ENCODE assay signal across 9 mouse cellular contexts in the genomic region with DNA sequence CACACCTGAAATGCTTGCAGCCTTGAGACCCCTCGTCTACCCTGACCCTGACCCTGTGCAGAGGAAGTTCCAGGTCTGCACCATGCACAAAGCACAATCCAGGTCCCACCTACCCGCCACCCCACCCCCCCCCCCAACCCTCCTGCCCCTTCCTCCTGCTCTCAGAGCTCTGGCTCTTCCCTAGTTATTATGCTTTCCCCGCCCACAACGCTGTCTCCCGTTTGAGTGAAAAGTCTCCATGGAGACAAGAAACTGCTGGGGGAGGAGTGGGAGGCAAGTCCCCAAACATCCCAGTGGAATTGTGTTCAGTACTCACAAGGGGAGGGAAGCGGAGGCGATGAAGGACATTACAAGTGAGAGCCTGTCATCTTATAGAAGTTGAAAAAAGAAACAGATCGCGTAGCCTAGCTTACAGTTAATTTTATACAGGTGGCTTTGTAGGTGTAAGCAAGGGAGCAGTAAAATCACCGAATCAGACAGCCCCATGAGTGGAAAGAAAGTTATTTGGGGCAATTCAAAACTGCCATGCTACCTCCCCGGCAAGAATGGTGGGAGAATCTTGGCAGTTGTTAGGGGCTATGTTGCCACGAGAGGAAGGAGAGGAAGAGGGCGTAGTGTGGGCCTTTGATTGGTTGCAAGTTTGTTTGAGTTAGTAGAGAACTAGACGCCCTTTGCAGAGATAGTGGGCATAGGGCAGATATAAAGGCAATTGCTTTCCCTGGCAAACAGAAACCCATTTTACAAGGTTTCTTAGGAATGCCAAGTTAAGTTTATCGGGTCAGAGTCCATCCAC. TPM values are rescaled to one million over a fixed set of nuclear protein-coding genes. Genes with fewer than 3 reads are reported as not detected.
A peak's percentile ranks its signal among the peaks of the same experiment; 100 is the strongest.
DNase-seq lines count a peak whose midpoint lies in the region; ATAC-seq and TF ChIP-seq lines count a peak whose summit lies in the region.
"Had no signal": no experiment of that assay in that cellular context is flagged by ENCODE, and none has a peak within 500 bp of the region (broad histone marks: within the 10 kb centered on the region; RNA-seq: fewer than 3 reads in every experiment).

No protein-coding gene starts in this region.

- no peak for TF ChIP-seq CTCF in hindbrain, postnatal 0 days (IDR thresholded peaks at IDR 0.05; ENCODE audit: low read depth)

- no peak overlapping the region for H3K4me3 ChIP-seq in embryonic facial prominence, embryonic 14.5 days (ENCODE audit: low read depth, low read length)
- H3K4me3 ChIP-seq in hindbrain, postnatal 0 days (ENCODE audit: low read length): peak overlapping the region; percentile 18
- peak overlapping the region; percentile 19 for H3K4me3 ChIP-seq in limb, embryonic 12.5 days (replicated peaks)
- H3K4me3 ChIP-seq: myocyte had no signal

- no peaks in the 10 kb centered on the region for H3K27me3 ChIP-seq in embryonic facial prominence, embryonic 14.5 days (replicated peaks; ENCODE audit: control insufficient read depth, insufficient read depth, low read length)
- no peaks in the 10 kb centered on the region for H3K27me3 ChIP-seq in hindbrain, postnatal 0 days (ENCODE audit: insufficient read depth, low read length)
- H3K27me3 ChIP-seq in limb, embryonic 12.5 days: no peaks in the 10 kb centered on the region

- H3K27ac ChIP-seq in embryonic facial prominence, embryonic 14.5 days (replicated peaks; ENCODE audit: low read depth, low read length): no peak overlapping the region
- no peak overlapping the region for H3K27ac ChIP-seq in hindbrain, postnatal 0 days
- no peak overlapping the region for H3K27ac ChIP-seq in limb, embryonic 12.5 days

- ATAC-seq in cerebellum, adult (ENCODE audit: insufficient number of reproducible peaks, low FRiP score, low TSS enrichment): no peak
- ATAC-seq in embryonic facial prominence, embryonic 14.5 days (ENCODE audit: low read depth): peak; percentile 72
- peak; percentile 49; the same call in 1 of the 2 replicates for ATAC-seq in hindbrain, postnatal 0 days
- peak; percentile 56; the same call in 1 of the 2 replicates for ATAC-seq in limb, embryonic 12.5 days (ENCODE audit: insufficient number of reproducible peaks, insufficient read depth, low FRiP score, low TSS enrichment, low read depth)
- ATAC-seq in megakaryocyte-erythroid progenitor cell, adult 5-6 weeks (replicated peaks; ENCODE audit: low FRiP score, low TSS enrichment, poor library complexity, severe bottlenecking): no peak

- WGBS in embryonic facial prominence, embryonic 14.5 days: 24% methylated on average over 14 of the region's 15 CpGs
- 18% methylated on average over 15 of the region's 15 CpGs for WGBS in hindbrain, postnatal 0 days
- WGBS in limb, embryonic 12.5 days: 31% methylated on average over 15 of the region's 15 CpGs

- no peaks in the 10 kb centered on the region for H3K9me3 ChIP-seq in embryonic facial prominence, embryonic 14.5 days (ENCODE audit: control insufficient read depth, low read length)
- no peaks in the 10 kb centered on the region for H3K9me3 ChIP-seq in hindbrain, postnatal 0 days (ENCODE audit: low read length)
- H3K9me3 ChIP-seq in limb, embryonic 12.5 days: no peaks in the 10 kb centered on the region

- peak; percentile 5 to 12 for DNase-seq in cerebellum, postnatal 10 days
- peak; percentile 74 for DNase-seq in embryonic facial prominence, embryonic 14.5 days (ENCODE audit: low spot score)
- peak; percentile 55 for DNase-seq in hindbrain, postnatal 0 days (ENCODE audit: low spot score)
- DNase-seq in right cerebral cortex, postnatal 4 days: peak; percentile 4
- no peak for DNase-seq in thymus, postnatal 36 days

- H3K9ac ChIP-seq in embryonic facial prominence, embryonic 14.5 days (ENCODE audit: low read depth, low read length): no peak overlapping the region
- H3K9ac ChIP-seq in hindbrain, postnatal 0 days (replicated peaks; ENCODE audit: low read length): no peak overlapping the region
- H3K9ac ChIP-seq in limb, embryonic 12.5 days (replicated peaks): no peak overlapping the region

- H3K4me2 ChIP-seq in embryonic facial prominence, embryonic 14.5 days (ENCODE audit: low read depth, low read length): peak overlapping the region; percentile 42
- H3K4me2 ChIP-seq in hindbrain, postnatal 0 days (ENCODE audit: low read depth, low read length): peak overlapping the region; percentile 51
- H3K4me2 ChIP-seq in limb, embryonic 12.5 days: peak overlapping the region; percentile 48

- H3K4me1 ChIP-seq in embryonic facial prominence, embryonic 14.5 days (ENCODE audit: control insufficient read depth, insufficient read depth, low read length): no peaks in the 10 kb centered on the region
- no peaks in the 10 kb centered on the region; the same call in 1 of the 2 replicates for H3K4me1 ChIP-seq in hindbrain, postnatal 0 days (ENCODE audit: insufficient read depth, low read length)
- H3K4me1 ChIP-seq in limb, embryonic 12.5 days (replicated peaks): peaks cover 13% of the 10 kb centered on the region

- no peaks in the 10 kb centered on the region for H3K36me3 ChIP-seq in embryonic facial prominence, embryonic 14.5 days (ENCODE audit: control insufficient read depth, insufficient read depth, low read length)
- H3K36me3 ChIP-seq in hindbrain, postnatal 0 days (ENCODE audit: insufficient read depth, low read length): no peaks in the 10 kb centered on the region
- H3K36me3 ChIP-seq in limb, embryonic 12.5 days: no peaks in the 10 kb centered on the region

RNA-seq across cellular contexts. Expression of gene Ptprq, which starts 32.7 kb away (rescaled TPM):
- 0.39 and 0.47 TPM in 2 replicates for polyA plus RNA-seq in embryonic facial prominence, embryonic 14.5 days (2014; fragmentation: Nextera tagmentation; extraction: Ambion mirVana)
- 0.07 and 0.10 TPM in 2 replicates for total RNA-seq in hindbrain, postnatal 0 days (2014; rRNA removed)
- polyA plus RNA-seq in hindbrain, postnatal 0 days (2015; fragmentation: Nextera tagmentation; extraction: Ambion mirVana): 0.03 and 0.11 TPM in 2 replicates
- 0.21 and 0.27 TPM in 2 replicates for polyA plus RNA-seq in limb, embryonic 12.5 days (2016; fragmentation: Nextera tagmentation; extraction: Ambion mirVana)
- total RNA-seq in megakaryocyte-erythroid progenitor cell, adult 5-6 weeks (2014; fragmentation: Nextera tagmentation): not detected in 2 replicates
- total RNA-seq in megakaryocyte-erythroid progenitor cell, adult 5-6 weeks (2017): not detected in 2 replicates

Comparison
In these comparisons a context has a peak if more than half of its experiments do, and no peak if none do; other contexts are left out.
1. DNase-seq: peak in cerebellum, postnatal 10 days (2 of 2), embryonic facial prominence, embryonic 14.5 days (single experiment), hindbrain, postnatal 0 days (single experiment) and right cerebral cortex, postnatal 4 days (single experiment); none in thymus, postnatal 36 days (0 of 2).
2. ATAC-seq: peak in embryonic facial prominence, embryonic 14.5 days (single experiment), hindbrain, postnatal 0 days (single experiment) and limb, embryonic 12.5 days (single experiment); none in cerebellum, adult (single experiment) and megakaryocyte-erythroid progenitor cell, adult 5-6 weeks (single experiment).
3. Peak in every context shown above with its lines, with median percentiles within 50 percentile points of each other: H3K4me2 ChIP-seq.